Mouse (Mus musculus) stomach, postnatal 0 days (tissue): ENCODE measurements around the gene Tmem214. TPM values are rescaled to one million over a fixed set of nuclear protein-coding genes. Genes with fewer than 3 reads are reported as not detected.
A peak's percentile ranks its signal among the peaks of the same experiment; 100 is the strongest.

ENCODE experiments used
- ATAC-seq: fragments of 200-750 bp; cut with Nextera tagmentation; 2 replicates; pipeline ENCODE4 v1.8.0; 2017; ENCODE audit not compliant: low FRiP score, low TSS enrichment
- DNase-seq: peaks from one replicate; pipeline ENCODE4 v3.0.0-alpha.2; 2016; ENCODE audit warnings: low spot score
- H3K27ac ChIP-seq: fragments of 300-500 bp; sonication (generic); replicated peaks from 2 replicates; pipeline ENCODE4 v1.5.1; 2014; ENCODE audit warnings: mild to moderate bottlenecking, control low read depth
- H3K27me3 ChIP-seq: fragments of 300-500 bp; sonication (generic); 2 replicates; pipeline ENCODE4 v1.6.1; 2014; ENCODE audit warnings: low read length; ENCODE audit not compliant: control insufficient read depth, insufficient read depth
- H3K36me3 ChIP-seq: fragments of 300-500 bp; sonication (generic); 2 replicates; pipeline ENCODE4 v1.6.1; 2014; ENCODE audit warnings: low read length, mixed read lengths; ENCODE audit not compliant: control insufficient read depth, insufficient read depth
- H3K4me1 ChIP-seq: fragments of 300-500 bp; sonication (generic); replicated peaks from 2 replicates; pipeline ENCODE4 v1.6.1; 2014; ENCODE audit warnings: antibody characterized with exemption; ENCODE audit not compliant: control insufficient read depth, insufficient read depth
- H3K4me2 ChIP-seq: fragments of 300-500 bp; sonication (generic); replicated peaks from 2 replicates; pipeline ENCODE4 v1.6.1; 2014; ENCODE audit warnings: low read depth, mild to moderate bottlenecking, control low read depth, moderate library complexity
- H3K4me3 ChIP-seq: fragments of 300-500 bp; sonication (generic); 2 replicates; pipeline ENCODE4 v1.5.1; 2014; ENCODE audit warnings: low read depth, low read length, control low read depth
- H3K9ac ChIP-seq: fragments of 300-500 bp; sonication (generic); 2 replicates; pipeline ENCODE4 v1.6.1; 2014; ENCODE audit warnings: mild to moderate bottlenecking, low read length, control low read depth, mixed read lengths
- H3K9me3 ChIP-seq: fragments of 300-500 bp; sonication (generic); 2 replicates; pipeline ENCODE4 v1.6.1; 2016; ENCODE audit warnings: low read length; ENCODE audit not compliant: control insufficient read depth
- CTCF ChIP-seq: IDR thresholded peaks from 2 replicates; pipeline ENCODE4 v1.5.1; 2016; ENCODE audit warnings: antibody characterized with exemption, low read depth, mild to moderate bottlenecking, moderate library complexity
- EP300 ChIP-seq: optimal IDR thresholded peaks from 2 replicates; pipeline ENCODE3; 2016; ENCODE audit warnings: antibody characterized with exemption
- WGBS: fragments of 180-500 bp; shearing (Covaris S2); extraction: QIAGEN DNeasy Blood & Tissue Kit; methylation state at CpG from one replicate; pipeline ENCODE4 v1.1.7; 2014; 5-methylcytosine and 5-hydroxymethylcytosine counted together
- polyA plus RNA-seq: library from polyadenylated mRNA; unstranded; fragments of >200 nt; fragmentation: Nextera tagmentation; extraction: Ambion mirVana; gene quantifications from 2 replicates; pipeline ENCODE4 v1.2.1, GENCODE M21; 2015

Tmem214 gene
- polyA plus RNA-seq, 1 experiment from 2014 or later = 57.3 TPM

DNA sequence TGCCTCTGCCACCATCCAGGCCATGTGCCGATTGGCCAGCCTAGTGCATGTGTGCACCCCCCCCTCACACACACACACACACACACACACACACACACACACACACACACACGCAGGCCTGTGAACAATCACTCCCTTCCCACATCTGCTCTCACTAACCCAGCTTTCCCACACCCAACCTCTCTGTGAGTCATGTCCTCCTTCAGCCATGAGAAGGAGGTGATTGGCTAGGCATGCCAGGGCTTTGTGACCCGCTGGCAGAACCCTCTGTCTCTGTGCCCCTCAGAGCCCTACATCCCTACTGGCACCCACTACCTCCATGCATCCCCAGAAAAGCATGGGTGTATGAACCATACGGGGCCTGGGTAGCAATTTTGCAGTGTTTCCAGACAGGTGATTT lies 14.3 kb upstream of the Tmem214 start:
- H3K4me3 ChIP-seq = no peak overlapping the region
- no peak overlapping the region for H3K9ac ChIP-seq
- no peak for ATAC-seq
- H3K27me3 ChIP-seq = no peaks in the 10 kb centered on the region
- H3K4me1 ChIP-seq = no peaks in the 10 kb centered on the region
- H3K27ac ChIP-seq = no peak overlapping the region
- TF ChIP-seq CTCF (no peak), EP300 (no peak)
- WGBS = 90% methylated on average over 4 of the region's 4 CpGs
- no peak overlapping the region for H3K4me2 ChIP-seq
- no peak for DNase-seq
- H3K36me3 ChIP-seq = no peaks in the 10 kb centered on the region
- H3K9me3 ChIP-seq = no peaks in the 10 kb centered on the region

DNA sequence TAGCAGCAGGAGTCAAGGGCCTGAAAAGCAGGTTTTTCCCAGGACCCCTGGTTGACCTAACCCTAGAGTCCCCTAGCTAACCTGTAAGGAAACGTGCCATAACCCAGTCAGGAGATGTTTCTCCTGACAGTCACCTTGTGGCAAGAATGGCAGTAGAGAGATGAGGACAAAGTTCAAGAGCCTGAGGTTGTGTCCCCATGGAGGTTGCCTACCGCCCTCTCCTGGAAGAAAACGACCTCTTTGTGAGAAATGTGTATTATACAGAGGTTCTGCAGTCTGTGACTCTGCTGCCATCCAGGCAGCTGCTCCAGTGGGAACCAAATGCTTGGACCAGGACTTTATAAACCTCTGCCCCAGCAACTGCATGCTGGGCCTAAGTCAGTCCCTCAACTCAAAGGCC lies 12.1 kb upstream of the Tmem214 start:
- TF ChIP-seq EP300 (no peak), CTCF (peak; percentile 60)
- no peaks in the 10 kb centered on the region for H3K27me3 ChIP-seq

DNA sequence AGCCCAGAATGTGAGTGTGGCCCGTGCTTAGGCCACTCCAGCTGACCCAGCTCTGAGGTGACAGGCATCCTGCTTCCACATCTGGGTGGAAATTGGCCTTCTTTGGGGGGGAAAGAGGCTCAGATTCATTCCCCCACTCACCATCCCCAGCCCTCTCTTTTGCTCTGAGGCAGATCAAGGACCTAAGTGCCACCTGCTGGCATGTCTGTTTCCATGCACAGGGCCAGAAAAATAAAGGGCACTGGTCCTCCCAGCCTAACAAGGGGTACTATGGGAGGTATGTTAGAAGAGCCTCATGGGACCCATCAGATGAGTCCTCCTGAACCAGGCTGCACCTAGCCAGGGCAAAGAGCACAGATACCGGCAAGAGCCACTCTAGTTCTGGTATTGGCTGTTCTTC lies 11.7 kb upstream of the Tmem214 start:
- H3K4me1 ChIP-seq = no peaks in the 10 kb centered on the region
- H3K27ac ChIP-seq = no peak overlapping the region
- WGBS = 86% methylated on average over 2 of the region's 2 CpGs
- H3K9ac ChIP-seq = no peak overlapping the region
- DNase-seq (no peak), ATAC-seq (no peak)
- no peak overlapping the region for H3K4me2 ChIP-seq
- H3K36me3 ChIP-seq = no peaks in the 10 kb centered on the region
- H3K27me3 ChIP-seq = no peaks in the 10 kb centered on the region
- no peak overlapping the region for H3K4me3 ChIP-seq
- no peak for TF ChIP-seq EP300
- TF ChIP-seq CTCF = peak; percentile 57
- no peaks in the 10 kb centered on the region for H3K9me3 ChIP-seq

More for the DNA sequence above, 12.1 kb upstream of the Tmem214 start:
- Histone ChIP-seq H3K4me2 (no peak overlapping the region), H3K9ac (no peak overlapping the region), H3K27ac (no peak overlapping the region), H3K4me1 (no peaks in the 10 kb centered on the region), H3K9me3 (no peaks in the 10 kb centered on the region), H3K36me3 (no peaks in the 10 kb centered on the region), H3K4me3 (no peak overlapping the region)
- DNase-seq = no peak
- 45% methylated on average over 3 of the region's 3 CpGs for WGBS
- ATAC-seq = no peak

GRCm38 (mm10) chr5:30863852-30864251 lies 4.0 kb upstream of the Tmem214 start:
- H3K9me3 ChIP-seq = no peaks in the 10 kb centered on the region
- no peak overlapping the region for H3K4me2 ChIP-seq
- no peak overlapping the region for H3K4me3 ChIP-seq
- 38% methylated on average over 4 of the region's 4 CpGs for WGBS
- no peaks in the 10 kb centered on the region for H3K4me1 ChIP-seq
- H3K27ac ChIP-seq = no peak overlapping the region
- DNase-seq (no peak), ATAC-seq (peak; percentile 69)
- H3K36me3 ChIP-seq = no peaks in the 10 kb centered on the region
- no peaks in the 10 kb centered on the region for H3K27me3 ChIP-seq
- TF ChIP-seq EP300 (no peak), CTCF (peak; percentile 60)
- H3K9ac ChIP-seq = no peak overlapping the region

DNA sequence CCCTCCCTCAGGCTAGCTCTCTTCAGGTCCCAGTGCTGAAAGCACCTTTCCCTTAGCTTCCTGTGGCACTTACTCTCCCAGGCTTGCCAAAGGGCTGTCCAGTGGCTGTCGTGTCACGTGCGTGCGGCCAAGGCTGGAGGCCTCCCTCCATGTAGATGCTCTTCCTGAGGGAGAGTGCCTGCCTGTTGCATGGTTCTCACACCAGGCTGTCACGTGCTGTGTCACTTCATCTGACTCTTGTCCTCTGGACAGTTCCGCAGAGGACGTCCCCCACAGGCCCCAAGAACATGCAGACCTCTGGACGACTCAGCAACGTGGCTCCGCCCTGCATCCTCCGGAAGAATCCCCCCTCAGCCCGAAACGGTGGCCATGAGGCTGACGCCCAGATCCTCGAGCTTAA lies 3.5 kb upstream of the Tmem214 start:
- 55% methylated on average over 15 of the region's 15 CpGs for WGBS
- TF ChIP-seq CTCF (no peak), EP300 (no peak)
- no peak for ATAC-seq

GRCm38 (mm10) chr5:30866871-30867270 lies 941 bp upstream of the Tmem214 start:
- Histone ChIP-seq H3K4me1 (0 out of 2 replicates have a peak, but pooled peaks cover 2% of the 10 kb centered on the region), H3K9me3 (no peaks in the 10 kb centered on the region), H3K4me3 (no peak overlapping the region), H3K9ac (no peak overlapping the region), H3K36me3 (no peaks in the 10 kb centered on the region; the same call in 1 of the 2 replicates), H3K27me3 (no peaks in the 10 kb centered on the region), H3K4me2 (no peak overlapping the region), H3K27ac (no peak overlapping the region)
- no peak for ATAC-seq
- 89% methylated on average over 3 of the region's 3 CpGs for whole genome bisulfite sequencing
- no peak for TF ChIP-seq EP300
- no peak for TF ChIP-seq CTCF
- no peak for DNase-seq

More for the DNA sequence above, 3.5 kb upstream of the Tmem214 start:
- Histone ChIP-seq H3K9me3 (no peaks in the 10 kb centered on the region), H3K36me3 (no peaks in the 10 kb centered on the region), H3K27ac (no peak overlapping the region), H3K4me3 (no peak overlapping the region), H3K9ac (no peak overlapping the region), H3K4me2 (no peak overlapping the region), H3K27me3 (no peaks in the 10 kb centered on the region), H3K4me1 (0 out of 2 replicates have a peak, but pooled peaks cover 2% of the 10 kb centered on the region)
- DNase-seq = no peak
